Mouse (Mus musculus) E14TG2a.4 (cell line): ENCODE data around the gene Evc.

Experiments used
- CTCF ChIP-seq: conservative IDR thresholded peaks from 2 replicates; pipeline ENCODE4 v1.5.1; 2014; ENCODE audit warnings: low read length
- NANOG ChIP-seq: IDR thresholded peaks from 2 replicates; pipeline ENCODE4 v1.6.1; 2014; ENCODE audit warnings: borderline replicate concordance, low read length, mixed read lengths

- TF ChIP-seq CTCF, result peak; percentile 80
- TF ChIP-seq NANOG, result no peak
Observed at GRCm38 (mm10) chr5:37298370-37298769, 38.3 kb downstream of the Evc start.
